Comparison of ENCODE assay signal across 17 mouse cellular contexts in the genomic region with DNA sequence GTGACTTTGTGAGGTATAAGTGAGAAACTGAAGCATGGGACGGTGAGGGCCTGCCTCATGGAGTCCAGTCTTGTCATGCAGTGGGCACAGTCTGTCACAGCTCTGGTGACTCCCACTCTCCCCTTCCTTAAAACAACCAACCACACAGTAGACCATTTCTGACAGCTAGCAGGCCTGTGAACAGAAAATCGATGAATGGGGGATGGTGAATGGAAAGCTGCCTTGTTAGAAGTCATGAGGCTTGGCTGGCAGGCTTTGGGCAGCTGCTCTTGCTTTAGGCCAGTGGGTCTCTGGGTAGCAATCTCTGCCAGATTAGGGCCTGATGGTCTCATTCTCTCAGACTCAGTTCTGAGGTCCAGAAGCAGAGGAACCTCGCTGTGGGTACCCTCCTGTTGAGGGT. TPM values are rescaled to one million over a fixed set of nuclear protein-coding genes. Genes with fewer than 3 reads are reported as not detected.
DNase-seq lines count a peak whose midpoint lies in the region; ATAC-seq and TF ChIP-seq lines count a peak whose summit lies in the region.
"Had no signal": no experiment of that assay in that cellular context is flagged by ENCODE, and none has a peak within 500 bp of the region (broad histone marks: within the 10 kb centered on the region; RNA-seq: fewer than 3 reads in every experiment).

No protein-coding gene starts in this region.

- no peak for ATAC-seq in heart, postnatal 0 days (ENCODE audit: insufficient read depth, low read depth)
- ATAC-seq in heart, embryonic 12.5 days (ENCODE audit: insufficient number of reproducible peaks, low FRiP score): no peak
- ATAC-seq in limb, embryonic 13.5 days (ENCODE audit: low FRiP score, low read depth): no peak
- ATAC-seq: intestine, postnatal 0 days had no signal

- no peak for TF ChIP-seq EP300 in heart, postnatal 0 days (IDR thresholded peaks at IDR 0.05; ENCODE audit: low read depth)

- 81% methylated on average over 3 of the region's 3 CpGs for WGBS in heart, postnatal 0 days
- 79% methylated on average over 3 of the region's 3 CpGs for WGBS in heart, embryonic 12.5 days
- WGBS in embryonic facial prominence, embryonic 10.5 days: 72% methylated on average over 3 of the region's 3 CpGs
- 74% methylated on average over 3 of the region's 3 CpGs for WGBS in limb, embryonic 13.5 days

- H3K27me3 ChIP-seq in heart, postnatal 0 days (ENCODE audit: control insufficient read depth, insufficient read depth, low read length): no peaks in the 10 kb centered on the region
- no peaks in the 10 kb centered on the region for H3K27me3 ChIP-seq in heart, embryonic 12.5 days (replicated peaks)
- no peaks in the 10 kb centered on the region for H3K27me3 ChIP-seq in embryonic facial prominence, embryonic 10.5 days (replicated peaks; ENCODE audit: low read depth, poor library complexity, severe bottlenecking)
- no peaks in the 10 kb centered on the region for H3K27me3 ChIP-seq in limb, embryonic 13.5 days
- H3K27me3 ChIP-seq: limb, embryonic 15.5 days; midbrain, embryonic 12.5 days; neural tube, embryonic 12.5 days; stomach, embryonic 15.5 days had no signal

- no peak overlapping the region for H3K27ac ChIP-seq in heart, postnatal 0 days (ENCODE audit: low read depth)
- no peak overlapping the region for H3K27ac ChIP-seq in heart, embryonic 12.5 days (ENCODE audit: poor library complexity, severe bottlenecking)
- H3K27ac ChIP-seq in left cerebral cortex, adult 2 months: peak overlapping the region; percentile 69; the same call in 1 of the 2 replicates
- H3K27ac ChIP-seq in embryonic facial prominence, embryonic 10.5 days (replicated peaks): peak overlapping the region; percentile 92
- peak overlapping the region; percentile 22; the same call in 1 of the 2 replicates for H3K27ac ChIP-seq in limb, embryonic 13.5 days
- H3K27ac ChIP-seq: limb, embryonic 15.5 days; midbrain, embryonic 12.5 days; neural tube, embryonic 12.5 days; stomach, embryonic 15.5 days had no signal

- no peak for TF ChIP-seq CTCF in heart, postnatal 0 days (IDR thresholded peaks at IDR 0.05; ENCODE audit: low read depth)
- TF ChIP-seq CTCF in left cerebral cortex, adult 2 months (IDR thresholded peaks at IDR 0.05): no peak

- H3K4me2 ChIP-seq in heart, postnatal 0 days (ENCODE audit: low read depth, low read length): no peak overlapping the region
- H3K4me2 ChIP-seq in heart, embryonic 12.5 days: no peak overlapping the region
- H3K4me2 ChIP-seq in limb, embryonic 13.5 days (replicated peaks): no peak overlapping the region
- H3K4me2 ChIP-seq: limb, embryonic 15.5 days; midbrain, embryonic 12.5 days; neural tube, embryonic 12.5 days; stomach, embryonic 15.5 days had no signal

- H3K4me3 ChIP-seq in heart, postnatal 0 days (ENCODE audit: low read depth, low read length): no peak overlapping the region
- no peak overlapping the region for H3K4me3 ChIP-seq in heart, embryonic 12.5 days
- no peak overlapping the region for H3K4me3 ChIP-seq in left cerebral cortex, adult 2 months
- no peak overlapping the region for H3K4me3 ChIP-seq in embryonic facial prominence, embryonic 10.5 days
- H3K4me3 ChIP-seq in limb, embryonic 13.5 days: no peak overlapping the region
- H3K4me3 ChIP-seq: limb, embryonic 15.5 days; midbrain, embryonic 12.5 days; neural tube, embryonic 12.5 days; stomach, embryonic 15.5 days had no signal

- H3K36me3 ChIP-seq in heart, postnatal 0 days (replicated peaks; ENCODE audit: control insufficient read depth, insufficient read depth, low read length): peaks cover 29% of the 10 kb centered on the region
- H3K36me3 ChIP-seq in heart, embryonic 12.5 days: peaks cover 48% of the 10 kb centered on the region
- H3K36me3 ChIP-seq in embryonic facial prominence, embryonic 10.5 days (replicated peaks): peaks cover 62% of the 10 kb centered on the region
- H3K36me3 ChIP-seq in limb, embryonic 13.5 days: peaks cover 35% of the 10 kb centered on the region

- H3K9ac ChIP-seq in heart, postnatal 0 days (replicated peaks; ENCODE audit: low read depth, low read length): 0 out of 2 replicates have a peak overlapping the region, but pooled peaks have one; percentile 10
- H3K9ac ChIP-seq in heart, embryonic 12.5 days: no peak overlapping the region
- no peak overlapping the region for H3K9ac ChIP-seq in limb, embryonic 13.5 days
- H3K9ac ChIP-seq: limb, embryonic 15.5 days; midbrain, embryonic 12.5 days; neural tube, embryonic 12.5 days; stomach, embryonic 15.5 days had no signal

- no peak for DNase-seq in heart, postnatal 0 days (ENCODE audit: low spot score)
- no peak for DNase-seq in left cerebral cortex, adult 2 months (ENCODE audit: extremely low spot score in 1 of 2, low spot score in 2 of 2)
- DNase-seq in left cerebral cortex, adult 9 months (ENCODE audit: low spot score in 2 of 2): no peak
- DNase-seq in embryonic facial prominence, embryonic 10.5 days (ENCODE audit: low spot score): no peak
- no peak for DNase-seq in spleen, postnatal 36 days (ENCODE audit: low spot score in 2 of 2)
- DNase-seq: adrenal gland, adult 2 months; cerebellum, adult 8-10 months; lung, adult 2 months; lung, postnatal 4 days had no signal

- H3K9me3 ChIP-seq in heart, postnatal 0 days (replicated peaks; ENCODE audit: control insufficient read depth, low read length): no peaks in the 10 kb centered on the region
- no peaks in the 10 kb centered on the region for H3K9me3 ChIP-seq in heart, embryonic 12.5 days (replicated peaks)
- no peaks in the 10 kb centered on the region for H3K9me3 ChIP-seq in embryonic facial prominence, embryonic 10.5 days
- H3K9me3 ChIP-seq in limb, embryonic 13.5 days: no peaks in the 10 kb centered on the region
- H3K9me3 ChIP-seq: G1E; limb, embryonic 15.5 days; midbrain, embryonic 12.5 days; neural tube, embryonic 12.5 days; stomach, embryonic 15.5 days had no signal

- intact Hi-C loops in left cerebral cortex, adult 2 months (cut with DNase I): no loop called here

- H3K4me1 ChIP-seq in heart, postnatal 0 days (ENCODE audit: control insufficient read depth, insufficient read depth): peaks cover 41% of the 10 kb centered on the region
- H3K4me1 ChIP-seq in heart, embryonic 12.5 days (replicated peaks): peaks cover 86% of the 10 kb centered on the region
- H3K4me1 ChIP-seq in embryonic facial prominence, embryonic 10.5 days: peaks cover 95% of the 10 kb centered on the region
- H3K4me1 ChIP-seq in limb, embryonic 13.5 days: peaks cover 100% of the 10 kb centered on the region

RNA-seq across cellular contexts. Expression of a gene that starts 51.5 kb away (rescaled TPM):
- total RNA-seq in heart, postnatal 0 days (2014; rRNA removed; ENCODE audit: low replicate concordance): 131 and 177 TPM in 2 replicates
- 355 and 363 TPM in 2 replicates for polyA plus RNA-seq in heart, postnatal 0 days (2015; fragmentation: Nextera tagmentation; extraction: Ambion mirVana)
- 395 and 402 TPM in 2 replicates for polyA plus RNA-seq in heart, embryonic 12.5 days (2016; fragmentation: Nextera tagmentation; extraction: Ambion mirVana)
- total RNA-seq in left cerebral cortex, adult 2 months (2021): 100 to 1,000 TPM; 306 to 324 TPM
- polyA plus RNA-seq in embryonic facial prominence, embryonic 10.5 days (2016; fragmentation: Nextera tagmentation; extraction: Ambion mirVana): 388 and 409 TPM in 2 replicates
- polyA plus RNA-seq in limb, embryonic 13.5 days (2015; fragmentation: Nextera tagmentation; extraction: Ambion mirVana): 396 and 406 TPM in 2 replicates

Comparison
In these comparisons a context has a peak if more than half of its experiments do, and no peak if none do; other contexts are left out.
1. H3K27ac ChIP-seq: peak in left cerebral cortex, adult 2 months (single experiment), embryonic facial prominence, embryonic 10.5 days (single experiment) and limb, embryonic 13.5 days (single experiment); none in heart, postnatal 0 days (single experiment) and heart, embryonic 12.5 days (single experiment).